Mouse (Mus musculus): Measurements from ENCODE around the gene Atp1a1. TPM values are rescaled to one million over a fixed set of nuclear protein-coding genes. Genes with fewer than 3 reads are reported as not detected.
A peak's percentile ranks its signal among the peaks of the same experiment; 100 is the strongest.

The Atp1a1 gene
- total RNA-seq, 2 experiments from 2014 or later, result 71.2 to 86.4 TPM

DNA sequence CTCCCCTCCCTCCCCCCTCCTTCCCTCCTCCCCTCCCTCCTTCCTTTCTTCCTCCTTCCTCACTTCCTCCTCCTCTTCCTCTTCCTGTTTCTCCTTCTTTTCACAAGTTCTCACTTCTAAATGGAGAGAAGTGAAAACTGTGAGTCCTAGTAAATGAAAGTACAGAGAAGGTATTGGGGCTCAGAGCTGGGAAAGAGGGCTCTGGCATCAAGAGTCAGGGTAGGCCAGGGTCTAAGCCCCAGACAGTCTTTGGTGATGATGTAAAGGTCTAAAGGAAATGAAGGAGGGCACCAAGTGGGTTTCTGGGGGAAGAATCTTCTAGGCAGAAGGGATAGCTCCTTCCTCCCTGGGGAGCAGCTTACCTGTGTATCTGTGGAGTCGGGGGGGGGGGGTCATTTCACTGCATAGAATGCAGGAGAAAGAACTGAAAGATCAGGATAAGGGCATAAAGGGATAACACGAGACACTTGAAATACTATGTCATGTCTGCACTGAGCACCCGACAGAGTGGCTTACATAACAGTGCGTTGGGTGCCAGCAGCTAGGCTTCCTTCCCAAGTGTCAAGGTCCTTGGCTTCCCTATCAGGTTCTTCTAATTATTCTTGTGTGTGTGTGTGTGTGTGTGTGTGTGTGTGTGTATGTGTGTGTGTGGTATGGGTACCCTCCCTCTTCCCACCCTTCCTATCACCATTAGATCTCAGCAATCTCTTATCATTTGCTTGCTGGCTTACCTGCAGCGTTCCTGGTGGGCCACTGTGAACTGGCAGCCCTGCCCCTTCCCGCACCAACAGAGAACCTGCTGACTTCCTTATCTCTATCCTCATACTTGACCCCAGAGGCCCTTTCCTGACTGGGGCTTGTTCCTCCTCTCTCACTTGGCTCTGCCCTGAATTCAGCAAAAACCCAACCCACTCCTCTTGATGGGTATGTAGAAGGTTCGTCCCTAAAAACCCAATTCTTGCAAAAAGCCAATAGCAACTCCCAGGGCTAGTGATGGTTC, 51.6 kb downstream of the Atp1a1 start:
- DNase-seq, result no peak

DNA sequence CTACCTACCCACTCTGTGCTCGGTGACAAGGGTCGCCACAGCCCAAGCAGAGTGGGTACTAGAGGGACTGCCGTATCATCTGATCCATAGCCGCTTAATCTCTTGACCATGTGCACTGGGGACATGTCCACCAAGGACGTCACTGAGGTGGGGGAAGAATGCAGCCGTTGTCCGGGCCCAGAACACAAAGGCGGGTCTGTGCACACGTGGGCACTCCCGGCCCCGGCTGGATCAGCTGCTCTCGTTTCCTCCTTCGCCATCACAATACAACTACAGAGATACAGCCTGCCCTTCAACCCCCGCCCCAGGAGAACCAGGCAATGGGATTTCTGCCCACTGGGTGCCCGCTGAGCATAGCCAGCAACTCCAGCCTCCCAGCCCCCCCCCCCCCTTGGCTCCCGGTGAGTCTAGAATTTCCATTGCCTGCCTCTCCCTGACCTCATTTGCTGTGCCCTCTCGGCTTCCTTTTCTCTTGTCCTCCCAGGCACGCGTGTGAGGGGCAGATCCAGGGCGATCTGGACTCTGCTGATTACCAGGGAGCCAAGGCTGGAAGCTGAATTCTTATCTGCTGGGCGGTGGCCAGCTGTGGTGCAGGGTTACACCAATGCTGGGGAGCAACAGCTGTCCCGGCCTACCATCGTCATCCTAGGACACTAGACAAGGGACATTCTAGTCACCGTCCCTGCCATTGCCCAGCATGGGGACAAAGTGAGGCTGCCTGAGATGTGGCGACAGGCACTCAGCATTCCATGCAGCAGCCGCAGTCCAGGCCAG, 52.8 kb downstream of the Atp1a1 start:
- DNase-seq, result peak; percentile 62

DNA sequence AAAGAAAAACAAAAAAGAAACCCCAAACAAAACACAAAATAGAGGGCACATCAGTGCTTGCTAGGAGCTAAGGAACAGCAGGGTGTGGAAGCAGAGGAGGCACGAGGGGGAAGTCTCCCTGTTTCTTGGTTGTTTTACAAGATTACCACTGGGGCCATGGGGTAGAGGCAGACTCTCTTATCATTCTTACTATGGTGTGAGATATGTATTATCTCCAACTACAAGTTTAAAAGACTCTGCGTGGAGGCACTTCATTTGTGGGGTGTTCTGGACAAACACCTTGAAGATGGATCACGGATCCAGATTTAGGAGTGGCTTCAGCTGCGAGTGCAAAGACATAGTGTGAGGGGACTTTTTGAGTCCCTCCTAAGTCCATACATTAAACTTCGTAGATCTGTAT, 54.7 kb downstream of the Atp1a1 start:
- DNase-seq, result no peak

DNA sequence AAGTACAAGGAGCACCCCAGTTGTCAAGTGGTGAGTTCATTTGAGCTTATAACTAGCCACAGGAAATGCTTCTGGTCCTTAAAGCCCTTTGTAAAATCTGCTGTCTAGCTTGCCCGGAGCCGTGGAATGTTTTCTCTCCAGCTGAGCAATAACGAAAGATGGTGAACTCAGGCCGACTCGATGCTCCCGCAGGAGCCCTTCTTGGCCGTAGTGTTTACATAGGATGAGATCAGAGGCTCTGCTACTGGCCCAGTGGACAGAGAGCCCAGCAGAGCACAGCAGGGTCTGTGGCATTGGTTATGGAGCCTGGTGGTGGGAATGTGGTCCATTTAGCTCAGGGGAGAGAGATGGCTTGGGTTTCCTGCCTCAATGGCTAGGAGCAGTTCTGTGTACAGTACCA, 60.4 kb downstream of the Atp1a1 start:
- DNase-seq, result no peak

DNA sequence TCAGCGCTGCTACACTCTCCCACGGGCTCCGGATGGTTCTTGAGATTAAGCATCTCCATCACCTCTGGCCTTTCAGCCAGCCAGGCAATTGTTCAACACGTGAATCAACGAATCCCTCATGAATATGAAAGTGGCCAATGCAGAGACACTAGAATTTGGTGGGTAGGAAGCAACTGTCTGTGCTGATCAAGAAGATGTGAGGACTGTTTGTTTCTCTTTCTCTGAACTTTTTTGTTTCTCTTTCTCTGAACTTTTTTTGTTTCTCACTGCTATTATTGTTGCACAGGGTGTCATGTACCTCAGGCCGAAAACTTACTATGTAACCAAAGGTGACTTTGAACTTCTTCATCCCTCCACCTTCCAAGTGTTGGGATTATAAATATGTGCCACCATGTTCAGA, 62.9 kb downstream of the Atp1a1 start:
- DNase-seq, result no peak

DNA sequence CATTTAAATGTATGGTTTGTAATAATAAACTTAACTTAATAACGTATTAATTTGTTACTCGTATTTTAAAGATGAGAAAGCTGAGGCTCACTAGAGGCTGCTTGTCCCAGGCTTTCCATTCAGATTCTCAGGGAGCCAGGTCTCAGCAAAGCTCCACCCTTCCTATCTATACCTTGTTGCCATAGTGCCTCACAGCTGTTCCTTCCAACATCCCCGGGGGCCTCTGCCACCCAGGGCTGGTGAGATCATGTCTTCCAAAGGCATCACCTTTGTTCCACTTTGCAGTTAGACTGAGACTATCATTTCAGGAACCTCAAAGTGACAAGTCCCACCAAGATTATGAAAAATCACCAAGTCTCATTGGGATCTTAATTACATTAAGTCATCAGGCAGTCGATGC, 63.9 kb downstream of the Atp1a1 start:
- DNase-seq, result no peak

DNA sequence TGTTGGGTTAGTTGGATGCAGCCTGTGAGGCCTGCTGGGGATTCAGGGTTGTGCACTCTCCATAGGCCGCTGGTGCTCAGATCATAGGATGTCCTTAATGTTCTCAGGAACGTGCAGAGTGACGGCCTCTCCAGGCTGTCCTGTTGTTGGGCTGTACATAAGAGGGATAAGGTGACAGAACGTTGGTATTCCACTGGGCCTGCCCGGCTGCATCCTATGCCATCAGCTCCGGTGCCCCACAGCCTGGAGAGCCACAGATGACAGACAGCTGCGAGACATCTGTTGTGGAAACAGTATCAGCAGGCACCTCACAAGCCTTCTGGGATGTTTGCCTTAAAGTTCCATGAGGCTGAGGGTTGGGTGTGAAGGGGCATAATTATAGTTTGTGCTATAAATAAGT, 68.2 kb downstream of the Atp1a1 start:
- peak; percentile 37 for DNase-seq

DNA sequence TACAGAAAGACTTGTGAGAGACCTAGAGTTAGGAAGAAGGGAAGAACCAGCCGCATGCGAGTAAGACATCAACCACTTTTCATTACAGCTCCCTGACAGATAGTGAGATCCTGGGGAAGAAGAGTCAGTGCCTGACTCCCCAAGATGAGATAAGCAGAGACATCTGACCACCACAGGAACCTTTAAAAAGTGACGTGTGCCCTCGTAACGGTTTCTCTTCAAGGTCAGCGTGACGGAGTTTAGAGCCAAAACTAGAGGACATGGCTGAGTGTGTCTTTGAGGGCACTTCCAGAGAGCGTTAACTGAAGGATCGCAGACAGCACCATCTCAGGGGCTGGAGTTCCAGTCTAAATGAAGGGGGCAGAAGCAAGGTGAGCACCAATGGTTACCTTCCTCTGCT, 70.2 kb downstream of the Atp1a1 start:
- DNase-seq, result no peak

DNA sequence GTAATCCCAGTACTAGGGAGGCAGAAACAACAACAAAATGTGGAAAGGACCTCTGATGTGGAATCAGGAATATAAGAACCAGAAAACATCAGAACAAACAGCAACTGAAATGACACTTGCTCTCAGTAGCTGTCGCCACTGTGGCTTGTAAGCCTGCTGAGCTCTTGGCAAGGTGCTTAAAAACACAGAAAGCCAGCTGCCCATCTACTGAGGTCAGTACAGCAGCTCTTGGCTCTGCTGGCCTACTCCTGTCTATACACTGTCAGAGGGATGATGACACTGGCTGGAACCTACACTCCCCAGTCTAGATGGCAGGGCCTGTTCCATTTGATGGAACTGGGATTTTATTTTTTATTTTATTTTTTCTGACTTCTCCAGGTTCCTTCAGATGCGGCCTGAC, 71.1 kb downstream of the Atp1a1 start:
- no peak for DNase-seq

DNA sequence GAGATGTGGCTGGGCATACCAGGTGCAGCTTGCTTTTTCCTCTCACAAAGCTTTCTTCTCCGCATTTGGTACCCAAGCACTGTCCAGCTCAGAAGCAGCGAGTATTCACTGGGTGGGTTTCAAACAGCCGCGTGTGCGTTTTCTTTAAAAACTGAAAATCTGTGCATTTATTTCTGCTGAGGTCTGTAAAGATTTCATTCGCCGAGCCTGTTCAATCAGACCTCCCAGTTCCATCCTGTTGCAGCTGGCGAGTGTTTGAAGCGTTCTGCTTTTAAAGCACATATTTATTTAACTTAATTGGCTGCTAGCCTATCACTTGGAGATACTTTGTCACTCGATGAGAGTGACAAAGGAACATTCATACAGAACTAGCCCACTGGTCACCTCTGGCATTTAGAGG, 73.6 kb downstream of the Atp1a1 start:
- DNase-seq, result no peak

DNA sequence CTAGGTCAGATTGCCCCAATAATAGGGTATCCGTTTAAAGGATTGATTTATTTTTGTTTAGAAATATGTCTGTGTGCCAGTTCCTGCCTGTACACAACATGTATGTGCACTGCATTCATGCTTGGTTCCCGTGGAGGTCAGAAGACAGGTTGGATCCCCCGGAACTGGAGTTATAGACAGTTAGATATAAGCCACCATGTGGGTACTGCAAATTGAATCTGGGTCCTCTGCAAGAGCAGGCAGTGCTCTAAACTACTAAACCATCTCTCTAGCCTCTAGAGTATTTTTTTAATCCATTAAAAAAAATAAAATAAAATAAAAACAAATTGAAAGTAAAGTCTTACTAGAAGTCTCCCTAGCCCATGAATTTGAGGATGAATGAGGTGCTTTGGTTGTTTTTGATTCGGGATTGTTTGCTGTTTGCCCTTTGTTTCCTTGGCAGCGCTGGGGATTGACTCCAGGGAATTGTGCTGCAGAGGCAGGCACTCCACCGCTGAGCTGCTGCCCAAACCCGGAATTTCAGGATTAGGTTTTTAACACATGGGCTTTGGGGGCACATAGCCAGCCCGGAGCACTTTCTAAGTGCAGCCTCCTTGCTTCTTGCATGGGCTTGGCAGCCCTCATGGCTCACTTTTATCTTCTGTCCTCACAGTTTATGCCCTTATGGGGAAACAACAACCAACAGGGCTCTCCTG, 75.4 kb downstream of the Atp1a1 start:
- no peak for DNase-seq

DNA sequence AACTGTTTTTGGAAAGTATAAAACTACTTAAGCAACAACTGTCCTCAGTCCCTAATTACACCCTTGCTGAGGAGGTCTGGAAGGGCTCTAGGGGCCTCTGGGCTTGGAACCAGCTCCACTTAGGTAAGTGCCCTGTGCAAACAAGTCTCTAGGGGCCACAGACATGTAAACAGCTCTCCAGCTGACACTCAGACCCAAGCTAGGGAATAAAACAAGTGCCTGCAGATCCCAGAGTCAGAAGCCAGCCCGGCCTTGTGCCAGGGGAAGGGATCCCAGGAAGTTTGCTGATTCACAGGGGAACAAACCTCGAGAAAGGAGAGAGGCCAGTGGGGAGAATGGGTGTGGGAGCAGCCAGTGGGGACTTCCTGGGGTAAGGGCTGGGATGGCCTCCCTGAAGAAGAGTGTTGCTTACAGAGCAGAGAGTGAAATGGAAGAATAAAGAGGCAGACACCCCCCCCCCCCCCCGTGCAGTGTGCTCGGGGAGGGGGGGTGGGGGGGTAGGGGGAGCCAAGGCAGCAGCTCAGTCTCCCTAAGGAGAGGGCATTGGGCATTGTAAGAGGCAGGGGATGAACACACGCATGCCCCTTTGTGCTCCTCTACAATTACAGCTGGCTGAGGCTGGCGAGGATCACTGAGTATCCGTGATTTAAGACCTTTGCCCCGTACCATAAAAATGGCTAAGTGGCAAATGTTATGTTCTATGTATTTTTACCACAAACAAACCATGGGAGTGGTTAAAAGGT, 76.2 kb downstream of the Atp1a1 start:
- DNase-seq, result peak; percentile 43

DNA sequence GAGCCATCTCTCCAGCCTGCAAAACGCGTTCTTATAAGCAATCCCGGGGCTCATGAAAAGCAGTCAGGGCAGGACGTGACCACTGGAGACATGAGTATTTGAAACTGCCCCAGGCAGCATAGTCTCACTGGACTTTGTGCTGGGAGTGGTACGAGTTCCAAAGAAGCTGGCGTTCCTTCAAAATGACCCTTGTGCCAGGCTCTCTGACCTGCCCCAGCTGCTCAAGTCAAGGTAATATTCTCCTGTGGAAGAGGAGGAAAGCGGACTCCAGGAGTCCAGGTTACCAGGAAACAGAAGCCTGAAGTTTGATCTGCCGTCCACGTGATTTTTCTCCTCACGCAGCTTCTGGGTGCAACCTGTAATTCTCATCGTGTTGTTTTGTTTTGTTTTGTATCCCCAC, 77.9 kb downstream of the Atp1a1 start:
- DNase-seq, result no peak

Other genes with a start within 250 kb of the Atp1a1 start
- gene Igsf3, start 227.6 kb downstream of the Atp1a1 start, total RNA-seq (2021), result 10 to 100 TPM; 15.6 to 20.5 TPM
- gene Mab21l3, start 244.3 kb upstream of the Atp1a1 start, total RNA-seq (2021), result under 1 TPM in 1 of 2 experiments, not detected in 1; 0.09 TPM